Comparison of ENCODE assay signal across 23 mouse cellular contexts in the genomic region with DNA sequence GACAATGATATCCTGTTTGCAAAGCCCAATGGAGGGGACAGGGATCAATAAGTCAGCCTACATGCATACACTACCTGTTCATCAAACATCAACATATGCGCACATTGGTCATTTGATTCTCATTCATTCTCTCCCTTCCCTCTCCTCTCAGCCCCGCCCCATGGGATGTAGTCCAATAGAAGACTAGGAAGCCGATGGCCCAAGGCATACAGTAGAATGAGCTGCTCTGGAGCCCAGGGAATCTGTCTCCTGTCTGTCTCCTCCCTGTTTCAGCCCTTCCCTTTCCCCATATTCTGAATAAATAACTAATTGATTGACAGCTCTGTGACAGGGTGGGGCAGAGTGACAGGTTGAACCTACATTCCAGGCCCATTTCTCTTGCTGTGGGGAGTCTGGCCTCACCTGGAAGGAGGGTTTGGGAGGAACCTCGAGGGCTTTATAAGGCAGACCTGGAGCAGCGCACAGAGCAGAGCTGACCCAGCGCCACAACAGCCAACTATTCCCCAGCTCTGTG. TPM values are rescaled to one million over a fixed set of nuclear protein-coding genes. Genes with fewer than 3 reads are reported as not detected.
DNase-seq lines count a peak whose midpoint lies in the region; ATAC-seq and TF ChIP-seq lines count a peak whose summit lies in the region.
"Had no signal": no experiment of that assay in that cellular context is flagged by ENCODE, and none has a peak within 500 bp of the region (broad histone marks: within the 10 kb centered on the region; RNA-seq: fewer than 3 reads in every experiment).

Gast (plus strand) TSS at position 464 of the 514 bp plus-strand sequence.

- no peak for TF ChIP-seq EP300 in stomach, postnatal 0 days (optimal IDR thresholded peaks at IDR 0.05)

- no peak within 1 kb of the TSS for H3K4me2 ChIP-seq in hindbrain, embryonic 11.5 days (replicated peaks; ENCODE audit: low read depth, low read length)
- H3K4me2 ChIP-seq in midbrain, embryonic 14.5 days (ENCODE audit: low read length): peak within 1 kb of the TSS; percentile 33
- H3K4me2 ChIP-seq in stomach, postnatal 0 days (replicated peaks; ENCODE audit: low read depth): no peak within 1 kb of the TSS
- no peak within 1 kb of the TSS for H3K4me2 ChIP-seq in intestine, embryonic 16.5 days (ENCODE audit: low read depth, low read length)
- H3K4me2 ChIP-seq: embryonic facial prominence, embryonic 12.5 days; intestine, embryonic 15.5 days had no signal

- H3K36me3 ChIP-seq in hindbrain, embryonic 11.5 days (ENCODE audit: control insufficient read depth, insufficient read depth, low read length): no peaks in the 10 kb centered on the region
- no peaks in the 10 kb centered on the region for H3K36me3 ChIP-seq in midbrain, embryonic 14.5 days (ENCODE audit: control insufficient read depth, insufficient read depth, low read length)
- no peaks in the 10 kb centered on the region for H3K36me3 ChIP-seq in stomach, postnatal 0 days (ENCODE audit: control insufficient read depth, insufficient read depth, low read length)
- H3K36me3 ChIP-seq in intestine, embryonic 16.5 days (ENCODE audit: control insufficient read depth, insufficient read depth, low read length): no peaks in the 10 kb centered on the region
- H3K36me3 ChIP-seq: embryonic facial prominence, embryonic 12.5 days; intestine, embryonic 15.5 days had no signal

- H3K27ac ChIP-seq in left cerebral cortex, adult 2 months: peak within 1 kb of the TSS; percentile 45
- peak within 1 kb of the TSS; percentile 20; the same call in 1 of the 2 replicates for H3K27ac ChIP-seq in hindbrain, embryonic 11.5 days (ENCODE audit: low read depth, low read length)
- H3K27ac ChIP-seq in midbrain, embryonic 14.5 days (replicated peaks; ENCODE audit: low read depth, low read length): peak within 1 kb of the TSS; percentile 80
- H3K27ac ChIP-seq in stomach, postnatal 0 days (replicated peaks): no peak within 1 kb of the TSS
- no peak within 1 kb of the TSS for H3K27ac ChIP-seq in intestine, embryonic 16.5 days (ENCODE audit: low read length)
- H3K27ac ChIP-seq: gastrocnemius, adult 2 months; intestine, embryonic 15.5 days; liver, embryonic 14.5 days had no signal

- H3K9ac ChIP-seq in hindbrain, embryonic 11.5 days (ENCODE audit: low read depth, low read length): no peak within 1 kb of the TSS
- no peak within 1 kb of the TSS for H3K9ac ChIP-seq in midbrain, embryonic 14.5 days (replicated peaks; ENCODE audit: low read length)
- no peak within 1 kb of the TSS for H3K9ac ChIP-seq in stomach, postnatal 0 days (ENCODE audit: low read length)
- H3K9ac ChIP-seq in intestine, embryonic 16.5 days (ENCODE audit: low read depth, low read length): no peak within 1 kb of the TSS
- H3K9ac ChIP-seq: embryonic facial prominence, embryonic 12.5 days; intestine, embryonic 15.5 days; liver, embryonic 14.5 days had no signal

- 79% methylated on average over 6 of the region's 6 CpGs for WGBS in hindbrain, embryonic 11.5 days
- 78% methylated on average over 6 of the region's 6 CpGs for WGBS in midbrain, embryonic 14.5 days
- WGBS in stomach, postnatal 0 days: 71% methylated on average over 6 of the region's 6 CpGs
- WGBS in intestine, embryonic 16.5 days: 79% methylated on average over 6 of the region's 6 CpGs

- peaks cover 5% of the 10 kb centered on the region; the same call in 1 of the 2 replicates for H3K4me1 ChIP-seq in hindbrain, embryonic 11.5 days (replicated peaks; ENCODE audit: control insufficient read depth, insufficient read depth, low read length)
- peaks cover 43% of the 10 kb centered on the region for H3K4me1 ChIP-seq in midbrain, embryonic 14.5 days (ENCODE audit: control insufficient read depth, insufficient read depth, low read length)
- H3K4me1 ChIP-seq in stomach, postnatal 0 days (replicated peaks; ENCODE audit: control insufficient read depth, insufficient read depth): no peaks in the 10 kb centered on the region
- peaks cover 3% of the 10 kb centered on the region; the same call in 1 of the 2 replicates for H3K4me1 ChIP-seq in intestine, embryonic 16.5 days (ENCODE audit: control insufficient read depth, insufficient read depth, low read length)
- H3K4me1 ChIP-seq: intestine, embryonic 15.5 days; megakaryocyte, embryonic 14.5 days had no signal

- no peak within 1 kb of the TSS for H3K4me3 ChIP-seq in left cerebral cortex, adult 2 months
- no peak within 1 kb of the TSS for H3K4me3 ChIP-seq in hindbrain, embryonic 11.5 days (ENCODE audit: low read depth, low read length)
- no peak within 1 kb of the TSS for H3K4me3 ChIP-seq in midbrain, embryonic 14.5 days (replicated peaks; ENCODE audit: low read depth, low read length)
- H3K4me3 ChIP-seq in stomach, postnatal 0 days (ENCODE audit: low read depth, low read length): no peak within 1 kb of the TSS
- no peak within 1 kb of the TSS for H3K4me3 ChIP-seq in intestine, embryonic 16.5 days (ENCODE audit: low read length)
- H3K4me3 ChIP-seq: embryonic facial prominence, embryonic 12.5 days; gastrocnemius, adult 2 months; intestine, embryonic 15.5 days; megakaryocyte, embryonic 14.5 days had no signal

- no peak for ATAC-seq in hindbrain, embryonic 11.5 days (ENCODE audit: low FRiP score)
- no peak; the same call in 1 of the 2 replicates for ATAC-seq in midbrain, embryonic 14.5 days (ENCODE audit: low FRiP score, low TSS enrichment)
- no peak for ATAC-seq in stomach, postnatal 0 days (ENCODE audit: low FRiP score, low TSS enrichment)
- no peak for ATAC-seq in intestine, embryonic 16.5 days
- ATAC-seq: intestine, embryonic 15.5 days; Patski had no signal

- intact Hi-C loops in left cerebral cortex, adult 2 months (cut with DNase I): no loop called here
- intact Hi-C loops in left cerebral cortex, postnatal 25 days (cut with DNase I): no loop called here

- H3K9me3 ChIP-seq in hindbrain, embryonic 11.5 days (ENCODE audit: control insufficient read depth, low read length): no peaks in the 10 kb centered on the region
- no peaks in the 10 kb centered on the region for H3K9me3 ChIP-seq in midbrain, embryonic 14.5 days (ENCODE audit: control insufficient read depth, low read length)
- H3K9me3 ChIP-seq in stomach, postnatal 0 days (ENCODE audit: control insufficient read depth, low read length): no peaks in the 10 kb centered on the region
- H3K9me3 ChIP-seq in intestine, embryonic 16.5 days (ENCODE audit: control insufficient read depth, low read length): no peaks in the 10 kb centered on the region
- H3K9me3 ChIP-seq: embryonic facial prominence, embryonic 12.5 days; intestine, embryonic 15.5 days had no signal

- no peaks in the 10 kb centered on the region for H3K27me3 ChIP-seq in hindbrain, embryonic 11.5 days (ENCODE audit: control insufficient read depth, insufficient read depth, low read length)
- no peaks in the 10 kb centered on the region for H3K27me3 ChIP-seq in midbrain, embryonic 14.5 days (ENCODE audit: control insufficient read depth, insufficient read depth, low read length)
- no peaks in the 10 kb centered on the region for H3K27me3 ChIP-seq in stomach, postnatal 0 days (ENCODE audit: control insufficient read depth, insufficient read depth, low read length)
- H3K27me3 ChIP-seq in intestine, embryonic 16.5 days (replicated peaks; ENCODE audit: control insufficient read depth, insufficient read depth, low read length): no peaks in the 10 kb centered on the region
- H3K27me3 ChIP-seq: embryonic facial prominence, embryonic 12.5 days; intestine, embryonic 15.5 days; Patski had no signal

- no peak for TF ChIP-seq CTCF in left cerebral cortex, adult 2 months (IDR thresholded peaks at IDR 0.05)
- TF ChIP-seq CTCF in stomach, postnatal 0 days (IDR thresholded peaks at IDR 0.05; ENCODE audit: low read depth): no peak

- DNase-seq in left cerebral cortex, adult 2 months (ENCODE audit: extremely low spot score in 1 of 2, low spot score in 2 of 2): no peak
- DNase-seq in left cerebral cortex, postnatal 25 days (ENCODE audit: low spot score in 2 of 2): no peak
- DNase-seq in hindbrain, embryonic 11.5 days (ENCODE audit: low spot score): no peak
- no peak for DNase-seq in midbrain, embryonic 14.5 days
- no peak for DNase-seq in stomach, postnatal 0 days (ENCODE audit: low spot score)
- no peak for DNase-seq in spleen, postnatal 14 days (ENCODE audit: low spot score in 2 of 2)
- no peak for DNase-seq in spleen, postnatal 4 days (ENCODE audit: low spot score in 2 of 2)
- DNase-seq: cerebellum, adult 11-12 months; cerebellum, postnatal 36 days; gastrocnemius, adult 2 months; heart, adult 18-20 months; kidney, postnatal 4 days; lung, postnatal 10 days; retina, postnatal 1 day; thymus, postnatal 4 days had no signal

RNA-seq across cellular contexts. Expression of gene Gast, which starts in this region (rescaled TPM):
- not detected for total RNA-seq in left cerebral cortex, adult 2 months (2021)
- total RNA-seq in left cerebral cortex, postnatal 25 days (2021): not detected
- polyA plus RNA-seq in hindbrain, embryonic 11.5 days (2014; fragmentation: Nextera tagmentation; extraction: Ambion mirVana): 1.1 TPM in 1 of 2 replicates, not detected in the other
- polyA plus RNA-seq in midbrain, embryonic 14.5 days (2014; fragmentation: Nextera tagmentation; extraction: Ambion mirVana): 0.93 and 1.3 TPM in 2 replicates
- polyA plus RNA-seq in stomach, postnatal 0 days (2015; fragmentation: Nextera tagmentation; extraction: Ambion mirVana): 52.0 and 84.7 TPM in 2 replicates
- polyA plus RNA-seq in intestine, embryonic 16.5 days (2015; fragmentation: Nextera tagmentation; extraction: Ambion mirVana): 0.77 and 0.80 TPM in 2 replicates
- total RNA-seq: gastrocnemius, adult 2 months; heart, adult 18-20 months had no signal
- polyA plus RNA-seq: embryonic facial prominence, embryonic 12.5 days; heart, embryonic 16.5 days; limb, embryonic 11.5 days; liver, embryonic 14.5 days; Patski had no signal

Comparison
In these comparisons a context has a peak if more than half of its experiments do, and no peak if none do; other contexts are left out.
1. RNA of gene Gast (polyA plus RNA-seq): 52.0 to 84.7 TPM in stomach, postnatal 0 days; 0.93 to 1.3 TPM in midbrain, embryonic 14.5 days, 0.77 to 0.80 TPM in intestine, embryonic 16.5 days and 1.1 TPM in hindbrain, embryonic 11.5 days; every median in the first group is over 10 times any median in the second.
2. H3K27ac ChIP-seq: peak in left cerebral cortex, adult 2 months (single experiment), hindbrain, embryonic 11.5 days (single experiment) and midbrain, embryonic 14.5 days (single experiment); none in stomach, postnatal 0 days (single experiment) and intestine, embryonic 16.5 days (single experiment).